Mouse (Mus musculus) olfactory bulb, adult 2 months (tissue): ENCODE data around the gene Ccdc13. TPM values are rescaled to one million over a fixed set of nuclear protein-coding genes. Genes with fewer than 3 reads are reported as not detected.

Source experiments
- H3K27ac ChIP-seq: fragments of 200-500 bp; 2 replicates; pipeline ENCODE4 v1.5.1; 2012; ENCODE audit warnings: low read depth, low read length; ENCODE audit not compliant: insufficient read depth
- H3K4me1 ChIP-seq: fragments of 200-500 bp; 2 replicates; pipeline ENCODE4 v1.6.1; 2012; ENCODE audit warnings: low read length; ENCODE audit not compliant: control insufficient read depth, insufficient read depth
- H3K4me3 ChIP-seq: fragments of 200-500 bp; 2 replicates; pipeline ENCODE4 v1.5.1; 2012; ENCODE audit warnings: mild to moderate bottlenecking, low read depth, low read length, moderate library complexity; ENCODE audit not compliant: insufficient read depth
- CTCF ChIP-seq: fragments of 200-500 bp; IDR thresholded peaks from 2 replicates; pipeline ENCODE4 v1.5.1; 2012; ENCODE audit warnings: low read depth, mild to moderate bottlenecking, low read length, moderate library complexity; ENCODE audit not compliant: insufficient read depth
- POLR2A ChIP-seq: fragments of 200-500 bp; IDR thresholded peaks from 2 replicates; pipeline ENCODE4 v1.6.1; 2012; ENCODE audit warnings: mild to moderate bottlenecking, low read depth, low read length, moderate library complexity; ENCODE audit not compliant: insufficient read depth
- WGBS: fragments of 180-500 bp; shearing (Covaris S2); methylation state at CpG from one replicate; pipeline ENCODE4 v1.1.7; 2018; 5-methylcytosine and 5-hydroxymethylcytosine counted together
- polyA plus RNA-seq: library from polyadenylated mRNA; stranded (reverse); fragments of >200 nt; gene quantifications from 2 replicates; pipeline ENCODE4 v1.2.4, GENCODE M21; 2012; ENCODE audit warnings: low replicate concordance; ENCODE audit not compliant: missing spikeins, insufficient read depth, insufficient read length

The Ccdc13 gene
- polyA plus RNA-seq, 1 experiment, result not detected

DNA sequence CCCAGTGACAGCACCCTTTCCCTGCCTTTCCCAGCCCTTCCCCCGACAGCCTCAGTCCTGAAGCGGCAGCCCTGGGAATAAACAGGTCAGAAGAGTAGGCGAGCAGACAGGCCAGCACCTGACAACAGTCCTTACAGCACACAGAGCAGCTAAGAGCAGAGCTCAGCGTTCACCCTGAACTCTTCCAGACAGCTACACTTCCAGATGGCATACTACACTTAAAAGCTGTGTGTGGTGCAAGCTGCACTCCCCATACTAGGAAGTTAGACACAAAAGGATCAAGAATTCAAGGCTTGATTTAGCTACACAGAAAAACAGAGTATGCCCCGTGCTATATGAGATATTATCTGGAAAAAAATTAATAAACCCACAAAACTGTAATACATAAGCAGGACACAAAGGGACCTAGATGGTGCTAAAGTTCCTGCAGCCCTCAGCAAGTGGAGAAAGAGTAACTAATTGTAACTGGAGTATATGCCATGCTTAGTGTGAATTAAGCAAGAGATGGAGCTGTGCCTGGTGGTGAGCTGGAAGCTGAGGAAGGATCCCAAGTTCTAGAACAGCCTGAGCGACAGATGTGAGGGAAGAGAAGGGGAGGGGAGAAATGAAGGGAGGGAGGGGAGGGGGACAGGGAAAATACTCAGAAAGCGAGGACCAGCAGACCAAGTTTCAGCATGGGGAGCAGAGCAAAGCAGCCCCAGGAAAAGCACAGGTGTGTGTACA lies 9.8 kb downstream of the Ccdc13 start:
- Histone ChIP-seq H3K4me1 (peaks cover 19% of the 10 kb centered on the region), H3K4me3 (no peak overlapping the region), H3K27ac (no peak overlapping the region)
- 75% methylated on average over 7 of the region's 7 CpGs for WGBS
- TF ChIP-seq POLR2A, result no peak

DNA sequence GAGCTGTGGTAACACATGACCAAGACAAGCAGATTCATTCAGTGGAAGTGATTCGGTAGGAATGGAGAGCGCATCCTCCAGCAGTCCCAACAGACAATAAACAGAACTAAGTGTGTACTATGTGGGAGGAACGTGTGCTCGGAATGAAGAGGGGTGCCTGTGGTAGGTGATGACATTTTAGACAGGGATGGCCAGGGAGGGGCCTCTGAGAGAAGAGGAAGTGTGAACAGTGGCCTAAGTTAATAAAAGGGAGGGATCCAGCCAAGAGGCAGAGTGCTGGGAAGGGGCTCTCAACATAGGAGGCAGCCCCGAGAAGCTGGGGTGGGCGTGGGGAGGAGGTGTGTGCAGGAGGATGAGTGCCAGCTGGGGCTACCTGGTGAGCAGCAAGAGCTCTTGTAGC lies 10.9 kb downstream of the Ccdc13 start:
- no peak for TF ChIP-seq CTCF
- no peak for TF ChIP-seq POLR2A
- WGBS, result 65% methylated on average over 6 of the region's 6 CpGs
- Histone ChIP-seq H3K27ac (no peak overlapping the region), H3K4me3 (no peak overlapping the region), H3K4me1 (peaks cover 19% of the 10 kb centered on the region)

DNA sequence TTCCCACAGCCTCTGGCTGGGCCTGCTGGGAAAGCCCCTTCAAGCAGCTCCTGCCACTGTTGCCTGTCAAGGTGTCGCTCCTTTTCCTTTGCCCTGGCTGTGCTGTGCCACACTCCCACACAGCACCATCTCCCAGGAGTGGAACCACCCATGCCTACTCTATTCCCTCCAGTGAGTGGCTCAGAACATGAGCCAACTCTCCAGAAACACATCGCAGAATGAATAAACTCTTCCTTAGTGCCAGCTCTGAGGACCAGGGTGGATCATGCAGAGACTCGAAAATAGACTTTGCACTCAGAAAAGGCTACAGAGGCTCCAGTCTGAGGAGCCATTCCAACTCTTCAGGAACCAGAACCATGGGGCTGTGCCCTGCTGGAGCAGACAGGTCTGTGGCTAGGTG lies 12.9 kb downstream of the Ccdc13 start:
- H3K4me1 ChIP-seq, result peaks cover 25% of the 10 kb centered on the region
- no peak for TF ChIP-seq POLR2A
- no peak for TF ChIP-seq CTCF
- H3K27ac ChIP-seq, result no peak overlapping the region
- H3K4me3 ChIP-seq, result no peak overlapping the region
- WGBS, result 48% methylated on average over 3 of the region's 3 CpGs

DNA sequence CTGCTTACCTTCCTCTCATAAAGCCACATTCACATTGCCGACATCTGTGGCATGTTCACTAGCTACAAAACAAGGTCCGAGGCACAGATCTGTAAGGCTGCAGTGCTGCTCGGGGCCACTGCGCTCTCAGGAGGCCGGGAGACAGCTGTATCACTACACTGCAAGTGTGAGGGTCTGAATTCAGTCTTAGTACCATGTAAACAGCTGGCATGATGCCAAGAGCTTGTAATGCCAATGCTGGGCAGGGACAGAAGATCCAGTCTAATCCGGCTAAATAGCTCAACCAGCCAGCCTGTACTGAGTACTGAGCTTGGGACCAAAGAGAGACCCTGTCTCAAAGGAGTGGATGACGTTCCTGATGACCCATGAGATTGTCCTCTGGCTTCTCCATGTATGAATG lies 15.3 kb downstream of the Ccdc13 start:
- no peak overlapping the region for H3K4me3 ChIP-seq
- 65% methylated on average over 7 of the region's 7 CpGs for WGBS
- peaks cover 33% of the 10 kb centered on the region for H3K4me1 ChIP-seq
- no peak overlapping the region for H3K27ac ChIP-seq
- TF ChIP-seq CTCF (no peak), POLR2A (no peak)

DNA sequence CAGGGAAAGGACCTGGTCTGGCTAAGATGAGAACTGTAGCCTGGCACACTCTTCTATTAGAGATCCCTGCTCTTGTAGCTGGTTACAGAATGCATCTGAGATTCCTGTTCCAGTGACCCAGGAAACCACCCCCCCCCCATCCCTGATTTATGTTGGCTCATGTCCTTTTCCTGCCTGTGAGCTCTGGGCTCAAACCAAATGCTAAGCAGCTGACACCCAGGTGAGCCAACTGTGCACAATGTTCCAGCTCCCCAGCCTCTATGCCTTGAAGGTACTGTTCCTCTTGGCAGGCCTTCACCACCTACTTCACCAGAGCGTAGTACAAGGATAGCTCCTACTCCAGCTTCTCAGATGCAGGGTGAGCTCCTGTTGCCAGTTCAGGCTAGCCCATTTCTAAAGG lies 16.2 kb downstream of the Ccdc13 start:
- Histone ChIP-seq H3K4me3 (no peak overlapping the region), H3K4me1 (peaks cover 33% of the 10 kb centered on the region), H3K27ac (no peak overlapping the region)
- WGBS, result 85% methylated on average over 1 of the region's 1 CpGs
- TF ChIP-seq POLR2A (no peak), CTCF (no peak)

DNA sequence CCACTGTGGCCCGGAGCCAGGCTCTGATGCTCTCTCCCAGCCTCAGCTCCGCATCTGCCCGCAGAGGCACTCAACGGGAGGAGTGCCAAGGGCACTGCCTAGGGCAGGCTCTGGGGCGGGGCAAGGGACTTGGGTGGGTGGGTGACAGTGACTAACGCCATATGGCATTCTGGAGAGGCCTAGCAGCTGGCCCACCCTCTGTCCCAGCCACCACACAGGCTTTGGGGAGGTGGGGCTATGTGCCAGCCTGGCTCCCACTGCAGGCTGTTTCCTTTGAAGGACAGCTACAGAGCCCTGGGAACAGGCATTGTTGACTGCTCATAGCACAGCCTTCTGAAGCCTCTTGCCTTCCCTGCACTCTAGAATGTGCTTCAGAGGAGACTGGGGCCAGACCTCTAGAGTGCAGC lies 16.7 kb downstream of the Ccdc13 start:
- Histone ChIP-seq H3K27ac (no peak overlapping the region), H3K4me1 (peaks cover 33% of the 10 kb centered on the region), H3K4me3 (no peak overlapping the region)
- WGBS, result 40% methylated on average over 6 of the region's 6 CpGs
- no peak for TF ChIP-seq POLR2A

DNA sequence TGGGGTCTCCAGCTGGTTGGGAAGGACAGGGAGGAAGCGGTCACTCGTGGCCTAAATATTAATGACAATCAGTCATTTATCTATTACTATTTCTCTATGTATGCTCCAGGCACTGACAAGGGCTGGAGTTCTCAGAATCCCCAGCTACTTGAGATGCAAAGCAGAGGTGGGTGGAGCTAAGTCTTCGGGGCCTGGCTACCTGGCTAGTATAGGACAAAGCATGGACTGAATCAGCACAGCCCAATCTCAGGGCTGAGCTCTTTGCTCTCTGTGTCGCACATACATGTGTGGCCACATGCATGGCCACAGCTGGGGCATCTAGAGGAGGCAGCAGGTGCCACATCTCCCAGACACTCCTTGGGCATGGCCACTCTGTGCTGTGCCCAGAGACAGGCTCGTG lies 18.5 kb downstream of the Ccdc13 start:
- no peak overlapping the region for H3K27ac ChIP-seq
- no peak for TF ChIP-seq POLR2A
- TF ChIP-seq CTCF, result no peak

DNA sequence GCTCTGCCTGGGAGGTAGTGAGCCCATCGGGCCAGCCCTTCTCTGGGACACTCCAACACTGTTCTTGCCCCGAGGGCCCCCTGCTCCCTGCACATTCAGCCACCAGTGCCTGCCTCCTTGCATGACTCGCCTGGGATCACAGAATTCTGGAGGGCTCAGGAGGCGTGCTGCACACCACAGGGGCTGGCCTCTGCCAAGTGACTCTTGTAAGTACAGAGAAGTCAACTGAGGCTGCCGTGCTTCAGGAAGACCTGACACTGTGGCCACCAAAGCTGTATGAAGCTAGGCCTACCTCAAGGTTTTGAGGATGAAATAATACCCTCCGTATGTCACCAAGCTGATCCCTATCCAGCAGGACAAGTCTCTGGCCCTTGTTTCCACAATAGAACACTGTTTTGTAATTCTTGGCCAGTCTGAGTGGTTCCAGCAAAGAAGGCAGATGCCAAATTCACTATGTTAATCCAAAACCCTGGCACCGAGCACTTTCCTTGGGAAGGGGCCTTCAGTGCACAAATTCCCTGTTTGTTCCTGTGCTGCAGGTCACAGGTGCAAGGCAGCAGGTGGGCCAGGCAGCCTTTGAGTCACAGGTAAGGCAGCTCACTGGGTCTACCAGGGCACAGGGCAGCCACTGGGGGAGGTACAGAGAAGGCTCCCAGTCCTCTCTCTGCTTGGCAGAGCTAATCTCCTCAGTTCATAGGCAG lies 19.3 kb downstream of the Ccdc13 start:
- WGBS, result 47% methylated on average over 7 of the region's 7 CpGs
- Histone ChIP-seq H3K4me3 (no peak overlapping the region), H3K4me1 (peaks cover 20% of the 10 kb centered on the region), H3K27ac (peak overlapping the region; percentile 70)
- TF ChIP-seq POLR2A (no peak), CTCF (no peak)

More for the DNA sequence above, 18.5 kb downstream of the Ccdc13 start:
- Histone ChIP-seq H3K4me1 (peaks cover 20% of the 10 kb centered on the region), H3K4me3 (no peak overlapping the region)
- WGBS, result 86% methylated on average over 5 of the region's 5 CpGs

DNA sequence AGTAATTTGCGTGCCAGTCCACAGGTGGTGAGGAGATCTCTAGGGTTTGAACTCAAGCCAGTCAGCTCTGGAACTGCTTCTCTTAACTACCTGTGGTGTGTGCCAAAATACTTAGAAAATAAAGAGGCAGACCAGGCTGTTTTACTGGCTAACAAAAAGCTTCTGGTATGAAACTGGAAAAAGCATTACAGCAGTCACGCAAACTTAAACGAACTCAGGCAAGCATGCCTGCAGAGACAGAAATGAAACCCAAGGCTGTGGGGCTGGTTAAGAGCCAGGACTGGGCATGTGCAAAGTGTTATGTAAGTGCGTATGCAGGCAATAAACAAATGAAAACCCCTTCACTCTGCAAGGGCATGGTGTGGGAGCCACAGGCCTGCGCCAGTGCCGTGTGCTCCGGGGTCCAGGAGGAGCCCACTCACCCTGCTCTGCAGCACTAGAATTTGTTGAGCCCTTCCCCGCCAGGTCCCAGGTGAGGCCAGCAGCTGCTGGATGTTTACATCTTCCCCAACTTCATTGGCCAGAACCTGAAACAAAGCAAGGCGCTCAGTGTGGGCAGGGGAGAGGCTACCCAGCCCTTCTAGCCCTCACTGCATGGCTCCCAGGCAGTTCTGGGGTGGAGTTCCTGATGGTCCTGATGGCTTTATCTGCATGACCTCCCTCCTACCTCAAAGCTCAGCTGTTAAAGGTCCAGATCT lies 20.0 kb downstream of the Ccdc13 start:
- Histone ChIP-seq H3K27ac (peak overlapping the region; percentile 70), H3K4me3 (no peak overlapping the region), H3K4me1 (peaks cover 20% of the 10 kb centered on the region)
- 70% methylated on average over 9 of the region's 9 CpGs for WGBS
- no peak for TF ChIP-seq POLR2A
- no peak for TF ChIP-seq CTCF
